Mouse (Mus musculus) forebrain, embryonic 13.5 days (tissue): ENCODE data around the gene Ptpn6. TPM values are rescaled to one million over a fixed set of nuclear protein-coding genes. Genes with fewer than 3 reads are reported as not detected.
A peak's percentile ranks its signal among the peaks of the same experiment; 100 is the strongest.

ENCODE experiments used
- ATAC-seq: fragments of 200-750 bp; cut with Nextera tagmentation; 2 replicates; pipeline ENCODE4 v1.8.0; 2017
- H3K27ac ChIP-seq: fragments of 300-500 bp; sonication (generic); 2 replicates; pipeline ENCODE4 v1.5.1; 2015; ENCODE audit warnings: inconsistent platforms, mild to moderate bottlenecking, moderate library complexity
- H3K27me3 ChIP-seq: fragments of 300-500 bp; sonication (generic); 2 replicates; pipeline ENCODE4 v1.6.1; 2015; ENCODE audit warnings: mild to moderate bottlenecking, inconsistent platforms
- H3K36me3 ChIP-seq: fragments of 300-500 bp; sonication (generic); 2 replicates; pipeline ENCODE4 v1.6.1; 2015; ENCODE audit warnings: mild to moderate bottlenecking, inconsistent platforms; ENCODE audit not compliant: poor library complexity, severe bottlenecking
- H3K4me1 ChIP-seq: fragments of 300-500 bp; sonication (generic); 2 replicates; pipeline ENCODE4 v1.6.1; 2015; ENCODE audit warnings: inconsistent platforms
- H3K4me2 ChIP-seq: fragments of 300-500 bp; sonication (generic); 2 replicates; pipeline ENCODE4 v1.6.1; 2015; ENCODE audit warnings: inconsistent platforms, mild to moderate bottlenecking, moderate library complexity
- H3K4me3 ChIP-seq: fragments of 300-500 bp; sonication (generic); 2 replicates; pipeline ENCODE4 v1.5.1; 2015; ENCODE audit warnings: mild to moderate bottlenecking, inconsistent platforms
- H3K9ac ChIP-seq: fragments of 300-500 bp; sonication (generic); 2 replicates; pipeline ENCODE4 v1.6.1; 2015; ENCODE audit warnings: mild to moderate bottlenecking, inconsistent platforms
- H3K9me3 ChIP-seq: fragments of 300-500 bp; sonication (generic); replicated peaks from 2 replicates; pipeline ENCODE4 v1.6.1; 2016; ENCODE audit warnings: inconsistent platforms
- WGBS: fragments of 180-500 bp; shearing (Covaris S2); methylation state at CpG from one replicate; pipeline ENCODE4 v1.1.7; 2015; 5-methylcytosine and 5-hydroxymethylcytosine counted together
- polyA plus RNA-seq: library from polyadenylated mRNA; unstranded; fragments of >200 nt; fragmentation: Nextera tagmentation; extraction: Ambion mirVana; gene quantifications from 2 replicates; pipeline ENCODE4 v1.2.1, GENCODE M21; 2015

The Ptpn6 gene
- polyA plus RNA-seq, 1 experiment from 2014 or later = 3.8 TPM

DNA sequence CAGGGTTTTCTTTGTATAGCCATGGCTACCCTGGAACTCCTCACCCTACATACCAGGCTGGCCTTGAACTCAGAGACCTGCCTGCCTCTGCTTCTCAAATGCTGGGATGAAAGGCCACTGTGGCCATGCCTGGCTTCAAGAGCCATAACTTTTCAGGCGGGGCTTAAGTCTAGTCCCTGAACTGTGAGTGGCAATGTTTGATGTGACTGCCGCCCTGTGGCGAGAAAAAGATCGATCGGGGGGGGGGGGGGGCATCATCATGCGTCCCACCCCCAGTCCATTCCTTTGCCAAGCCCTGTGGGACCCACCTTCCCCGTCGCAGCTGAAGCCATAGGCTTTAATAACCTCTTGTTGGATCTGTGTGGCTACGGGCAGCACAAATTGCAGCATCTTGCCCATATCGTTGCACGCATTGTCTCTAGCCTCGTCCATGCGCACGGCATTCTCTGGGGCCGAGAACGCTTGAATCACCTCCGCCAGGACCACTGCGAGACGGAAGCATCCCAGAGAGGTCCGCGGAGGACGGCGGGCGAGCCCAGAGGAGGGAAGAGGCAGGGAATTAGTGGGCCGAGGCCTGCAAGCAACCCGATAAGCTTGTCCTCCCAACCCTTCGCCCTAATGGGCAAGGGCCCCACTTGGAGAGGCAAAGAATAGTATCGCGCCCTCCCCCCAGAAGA is 1.8 kb upstream of the Ptpn6 start:
- Histone ChIP-seq H3K27ac (peak overlapping the region; percentile 100), H3K4me2 (peak overlapping the region; percentile 78), H3K4me3 (peak overlapping the region; percentile 67), H3K36me3 (peaks cover 38% of the 10 kb centered on the region), H3K4me1 (peaks cover 37% of the 10 kb centered on the region), H3K9ac (peak overlapping the region; percentile 95), H3K27me3 (no peaks in the 10 kb centered on the region), H3K9me3 (no peaks in the 10 kb centered on the region)
- under 1% methylated on average over 28 of the region's 29 CpGs for WGBS
- ATAC-seq = peak; percentile 29

DNA sequence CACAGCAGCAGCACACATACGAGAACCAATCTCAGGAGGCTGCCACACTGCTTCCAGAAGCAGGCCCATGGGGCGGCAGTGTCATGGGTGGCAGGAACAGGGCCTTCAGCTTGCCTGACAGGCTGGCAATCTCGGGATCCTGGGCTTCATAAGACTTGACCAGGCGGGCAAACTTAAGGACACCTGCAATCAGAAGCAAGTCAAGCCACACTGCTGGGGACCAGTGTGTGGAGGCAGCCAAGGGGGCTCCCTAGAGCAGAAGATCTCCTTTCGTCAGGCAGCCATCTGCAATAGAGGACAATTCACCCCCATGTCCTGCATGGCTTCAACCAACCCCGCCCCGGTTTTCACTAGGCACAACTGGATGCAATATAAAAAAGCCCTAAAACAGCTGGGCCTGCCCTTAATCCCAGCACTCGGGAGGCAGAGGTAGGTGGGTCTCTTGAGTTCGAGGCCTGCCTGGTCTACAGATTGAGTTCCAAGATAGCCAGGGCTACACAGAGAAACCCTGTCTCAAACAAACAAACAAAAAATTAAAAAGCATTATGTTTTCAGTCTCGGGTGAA is 800 bp upstream of the Ptpn6 start:
- WGBS = 87% methylated on average over 10 of the region's 10 CpGs
- Histone ChIP-seq H3K4me3 (0 out of 2 replicates have a peak overlapping the region, but pooled peaks have one; percentile 67), H3K27me3 (no peaks in the 10 kb centered on the region), H3K9ac (peak overlapping the region; percentile 45; the same call in 1 of the 2 replicates), H3K27ac (peak overlapping the region; percentile 100), H3K36me3 (peaks cover 29% of the 10 kb centered on the region), H3K4me2 (peak overlapping the region; percentile 78), H3K4me1 (peaks cover 34% of the 10 kb centered on the region), H3K9me3 (no peaks in the 10 kb centered on the region)
- ATAC-seq = no peak

DNA sequence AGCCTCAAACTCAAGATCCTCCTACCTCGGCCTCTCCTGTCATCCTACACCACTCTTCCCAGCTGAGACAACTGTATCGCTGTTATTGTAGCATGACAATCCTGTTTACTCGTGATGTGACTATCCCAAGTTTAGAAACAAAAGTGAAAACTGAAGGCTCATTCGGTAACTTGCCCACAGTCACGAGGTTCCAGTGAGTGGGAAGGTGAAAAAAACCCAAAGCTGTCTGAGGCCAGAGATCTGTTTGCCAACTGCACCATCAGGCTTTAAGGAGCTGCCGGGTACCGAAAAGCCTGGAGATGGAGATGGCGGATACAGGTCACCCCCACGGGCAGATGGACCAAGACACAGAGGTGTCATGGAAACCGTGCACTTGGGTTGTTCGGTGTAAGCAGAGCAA is 1.5 kb downstream of the Ptpn6 start:
- ATAC-seq = no peak
- no peak overlapping the region for H3K4me3 ChIP-seq
- H3K27me3 ChIP-seq = no peaks in the 10 kb centered on the region
- no peaks in the 10 kb centered on the region for H3K9me3 ChIP-seq
- H3K27ac ChIP-seq = no peak overlapping the region
- 92% methylated on average over 11 of the region's 11 CpGs for WGBS
- H3K36me3 ChIP-seq = 0 out of 2 replicates have a peak, but pooled peaks cover 9% of the 10 kb centered on the region
- no peak overlapping the region for H3K4me2 ChIP-seq
- H3K4me1 ChIP-seq = peaks cover 26% of the 10 kb centered on the region
- H3K9ac ChIP-seq = no peak overlapping the region

DNA sequence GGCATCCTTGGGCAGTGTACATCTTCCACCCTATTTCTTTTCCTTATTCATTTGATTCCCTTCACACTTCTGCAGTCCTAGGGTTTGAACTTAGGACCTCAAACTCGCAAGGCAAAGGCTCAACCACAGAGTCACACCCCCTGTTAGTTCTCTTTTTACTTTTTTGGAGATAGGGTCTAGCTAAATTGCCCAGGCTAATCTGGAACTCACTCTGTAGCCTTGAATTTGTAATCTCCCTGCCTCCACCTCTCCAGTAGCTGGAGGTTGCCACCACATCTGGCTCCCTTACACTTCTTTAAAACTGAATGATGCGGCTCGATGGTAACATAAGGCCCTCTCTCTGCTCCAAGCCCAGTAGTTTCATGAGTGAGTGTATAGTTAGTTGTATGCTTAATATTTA is 4.1 kb downstream of the Ptpn6 start:
- WGBS = 85% methylated on average over 3 of the region's 3 CpGs
- no peak for ATAC-seq

DNA sequence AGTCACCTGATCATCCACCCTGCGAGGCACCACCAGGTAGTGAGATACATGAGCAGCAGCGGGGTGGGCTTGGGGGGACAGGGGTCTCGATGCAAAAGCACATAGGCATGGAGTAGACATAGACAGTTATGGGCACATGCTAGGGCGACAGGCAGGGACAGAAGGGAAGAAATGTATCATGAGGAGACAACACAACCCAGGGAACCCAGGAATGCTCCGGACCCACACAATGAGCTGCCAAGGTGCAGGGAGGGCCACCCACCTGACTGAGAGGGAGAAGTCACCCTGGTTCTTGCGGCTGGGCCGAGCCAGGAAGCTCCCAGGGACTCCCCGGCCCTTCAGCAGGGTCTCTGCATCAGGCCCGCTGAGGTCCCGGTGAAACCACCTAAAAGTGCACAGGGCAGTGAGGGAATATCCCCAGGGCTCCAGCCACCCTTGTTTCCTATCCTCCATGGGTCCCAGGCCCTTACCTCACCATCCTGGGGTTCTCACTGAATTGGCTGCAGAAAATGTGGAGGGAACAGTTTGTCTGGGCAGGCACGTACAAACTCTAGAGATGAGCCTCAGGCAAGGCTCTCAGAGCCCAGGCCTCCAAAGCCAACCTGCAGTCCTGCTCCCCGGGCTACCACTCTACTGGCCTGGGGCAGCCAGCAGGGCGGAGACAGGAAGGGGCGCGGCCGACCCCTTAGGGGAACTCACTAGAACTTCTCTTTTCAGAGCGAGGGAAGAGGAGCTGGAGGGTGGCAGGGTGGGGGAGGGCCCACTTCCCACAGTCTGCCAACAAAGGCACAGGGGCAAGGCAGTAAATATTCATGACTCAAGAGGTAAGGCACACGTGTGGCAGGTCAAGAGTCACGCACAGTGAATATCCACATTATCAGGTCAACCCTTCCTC is 5.8 kb downstream of the Ptpn6 start:
- no peaks in the 10 kb centered on the region for H3K9me3 ChIP-seq
- WGBS = 56% methylated on average over 19 of the region's 19 CpGs
- no peak overlapping the region for H3K9ac ChIP-seq
- no peak for ATAC-seq
- H3K4me1 ChIP-seq = no peaks in the 10 kb centered on the region
- H3K27me3 ChIP-seq = no peaks in the 10 kb centered on the region
- H3K36me3 ChIP-seq = no peaks in the 10 kb centered on the region
- H3K4me2 ChIP-seq = no peak overlapping the region
- H3K4me3 ChIP-seq = no peak overlapping the region
- no peak overlapping the region for H3K27ac ChIP-seq

More for the DNA sequence above, 4.1 kb downstream of the Ptpn6 start:
- Histone ChIP-seq H3K27me3 (no peaks in the 10 kb centered on the region), H3K4me1 (peaks cover 13% of the 10 kb centered on the region), H3K4me3 (no peak overlapping the region), H3K36me3 (0 out of 2 replicates have a peak, but pooled peaks cover 9% of the 10 kb centered on the region), H3K27ac (no peak overlapping the region), H3K9ac (no peak overlapping the region), H3K9me3 (no peaks in the 10 kb centered on the region), H3K4me2 (no peak overlapping the region)

DNA sequence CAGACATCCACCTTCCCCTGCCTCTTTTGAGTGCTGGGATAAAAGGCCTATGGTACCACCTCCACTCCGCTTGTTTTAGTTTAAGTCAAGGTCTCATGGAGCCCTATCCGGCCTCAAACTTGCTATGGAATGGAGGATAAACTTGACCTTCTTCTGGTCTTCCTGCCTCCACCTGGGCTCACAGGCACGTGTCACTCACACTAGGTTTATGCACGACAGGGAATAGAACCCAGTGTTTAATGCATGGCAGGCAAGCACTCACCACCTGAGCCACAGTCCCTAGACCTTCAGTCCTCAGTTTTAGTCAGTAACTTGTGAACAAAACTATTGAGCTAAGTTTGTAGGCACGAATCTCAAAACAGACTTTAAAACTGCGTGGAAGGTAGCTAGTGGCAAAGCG is 7.5 kb downstream of the Ptpn6 start:
- WGBS = 90% methylated on average over 7 of the region's 7 CpGs
- H3K4me2 ChIP-seq = no peak overlapping the region
- H3K9me3 ChIP-seq = no peaks in the 10 kb centered on the region
- H3K4me3 ChIP-seq = no peak overlapping the region
- H3K4me1 ChIP-seq = no peaks in the 10 kb centered on the region
- ATAC-seq = no peak
- no peak overlapping the region for H3K9ac ChIP-seq
- no peak overlapping the region for H3K27ac ChIP-seq
- no peaks in the 10 kb centered on the region for H3K27me3 ChIP-seq
- no peaks in the 10 kb centered on the region for H3K36me3 ChIP-seq

DNA sequence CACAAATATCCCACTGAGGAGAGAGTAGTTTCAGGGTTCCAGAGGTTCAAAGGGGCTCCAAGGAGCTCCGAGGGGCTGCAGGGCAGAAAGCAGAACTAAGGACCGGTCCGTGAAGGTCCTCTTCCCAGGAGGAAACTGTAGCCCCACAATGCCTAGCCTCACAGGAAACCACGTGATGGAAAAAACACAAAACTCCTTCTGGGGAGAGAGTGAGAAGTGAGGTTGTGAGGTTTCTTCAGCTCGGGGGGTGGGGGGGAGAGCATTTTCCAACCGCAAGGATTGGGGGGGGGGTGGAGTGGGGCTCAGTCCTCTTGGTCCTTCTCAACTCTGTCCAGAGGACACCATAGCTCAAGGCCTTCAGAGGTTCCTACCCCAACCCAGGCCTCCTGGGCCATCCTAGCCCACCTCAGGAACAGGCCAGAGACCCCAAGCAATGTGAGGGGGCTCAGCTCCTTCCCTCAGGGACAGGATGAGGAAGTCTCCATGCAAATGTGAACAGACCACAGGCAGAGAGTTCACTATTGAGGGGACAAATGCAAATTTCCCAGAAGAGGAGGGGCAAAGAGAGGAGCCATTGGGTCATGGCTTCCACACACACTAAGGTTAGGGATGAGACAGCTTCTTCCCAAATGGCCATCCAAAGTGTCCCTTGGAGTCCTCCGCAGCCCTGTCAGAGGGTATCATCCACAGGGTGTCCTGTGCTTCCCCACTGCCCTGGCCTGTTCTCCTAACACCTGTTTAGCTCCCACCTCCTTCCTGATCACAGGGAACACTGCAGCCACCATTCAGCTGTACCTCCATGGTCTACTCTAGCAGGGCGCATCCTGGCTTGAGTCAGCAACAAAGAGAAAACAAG is 8.4 kb downstream of the Ptpn6 start:
- no peaks in the 10 kb centered on the region for H3K36me3 ChIP-seq
- no peaks in the 10 kb centered on the region for H3K27me3 ChIP-seq
- WGBS = 89% methylated on average over 7 of the region's 8 CpGs
- ATAC-seq = no peak
- H3K4me3 ChIP-seq = no peak overlapping the region
- H3K9me3 ChIP-seq = no peaks in the 10 kb centered on the region
- no peak overlapping the region for H3K9ac ChIP-seq
- no peak overlapping the region for H3K27ac ChIP-seq
- no peaks in the 10 kb centered on the region for H3K4me1 ChIP-seq
- H3K4me2 ChIP-seq = no peak overlapping the region

DNA sequence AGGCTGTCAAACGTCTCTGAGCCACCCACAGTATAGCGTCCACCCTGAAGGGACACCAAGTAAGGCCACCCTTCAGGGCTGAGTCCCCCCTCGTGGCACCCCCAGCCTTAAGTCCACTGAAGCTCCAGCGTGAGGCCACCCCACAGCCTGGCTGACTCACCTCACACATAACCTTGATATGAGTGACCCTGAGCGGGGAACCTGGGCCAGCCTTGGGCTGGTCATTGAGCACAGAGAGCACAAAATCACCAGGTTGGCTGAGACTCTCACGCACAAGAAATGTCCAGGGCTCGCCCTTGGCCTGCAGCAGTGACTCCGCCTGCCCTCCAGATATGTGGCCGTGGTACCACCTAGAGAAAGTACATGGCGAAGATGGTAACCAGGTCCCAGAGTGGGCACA is 9.9 kb downstream of the Ptpn6 start:
- ATAC-seq = no peak
- H3K27ac ChIP-seq = no peak overlapping the region
- H3K4me1 ChIP-seq = no peaks in the 10 kb centered on the region

DNA sequence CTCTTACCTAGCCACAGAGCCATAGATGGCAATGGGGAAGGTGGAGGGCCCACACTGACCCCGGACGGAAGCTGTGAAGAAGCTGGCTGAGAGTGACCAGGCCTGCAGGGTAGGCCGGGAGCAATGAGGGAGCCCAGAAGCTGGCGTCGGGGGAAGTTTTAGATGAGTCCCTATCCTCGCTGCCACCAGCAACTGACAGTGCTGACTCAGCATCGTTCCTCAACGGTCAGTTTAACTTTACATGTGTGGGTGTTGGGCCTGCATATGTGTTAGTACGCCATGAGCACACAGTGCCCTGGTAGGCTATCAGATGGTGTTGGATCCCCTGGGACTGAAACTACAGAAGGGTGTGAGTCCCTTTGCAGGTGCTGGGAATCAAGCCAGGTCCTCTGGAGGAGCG is 14.0 kb downstream of the Ptpn6 start:
- Histone ChIP-seq H3K36me3 (no peaks in the 10 kb centered on the region), H3K9me3 (no peaks in the 10 kb centered on the region), H3K4me1 (no peaks in the 10 kb centered on the region), H3K4me3 (no peak overlapping the region), H3K9ac (no peak overlapping the region), H3K27me3 (no peaks in the 10 kb centered on the region), H3K4me2 (no peak overlapping the region), H3K27ac (no peak overlapping the region)
- ATAC-seq = no peak
- 89% methylated on average over 10 of the region's 10 CpGs for WGBS

More for the DNA sequence above, 9.9 kb downstream of the Ptpn6 start:
- no peaks in the 10 kb centered on the region for H3K27me3 ChIP-seq
- no peak overlapping the region for H3K4me2 ChIP-seq
- 90% methylated on average over 10 of the region's 10 CpGs for WGBS
- no peak overlapping the region for H3K9ac ChIP-seq
- no peak overlapping the region for H3K4me3 ChIP-seq
- no peaks in the 10 kb centered on the region for H3K9me3 ChIP-seq
- no peaks in the 10 kb centered on the region for H3K36me3 ChIP-seq

DNA sequence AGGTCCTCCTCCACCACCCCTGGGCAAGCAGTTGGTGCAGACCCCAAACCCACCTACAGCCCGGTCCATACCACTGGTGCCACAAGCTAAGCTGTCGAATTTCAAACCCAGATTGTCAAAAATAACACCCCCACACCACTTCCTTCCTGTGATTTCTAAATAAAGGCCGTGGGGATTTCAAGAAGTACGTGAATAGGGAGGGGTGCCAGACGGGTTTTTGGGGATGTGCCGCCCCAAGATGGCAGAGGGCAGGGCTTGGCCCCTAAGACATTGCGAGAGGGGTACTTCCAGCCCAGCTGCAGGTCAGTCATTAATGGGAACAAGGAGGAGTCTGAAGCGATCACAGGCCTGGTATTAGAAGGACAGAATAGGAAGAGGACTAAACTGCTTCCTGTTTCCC is 15.0 kb downstream of the Ptpn6 start:
- H3K9me3 ChIP-seq = no peaks in the 10 kb centered on the region
- no peak for ATAC-seq
- no peaks in the 10 kb centered on the region for H3K36me3 ChIP-seq
- no peak overlapping the region for H3K9ac ChIP-seq
- H3K27ac ChIP-seq = no peak overlapping the region
- 83% methylated on average over 8 of the region's 8 CpGs for WGBS
- no peaks in the 10 kb centered on the region for H3K27me3 ChIP-seq
- no peak overlapping the region for H3K4me2 ChIP-seq
- H3K4me3 ChIP-seq = no peak overlapping the region
- no peaks in the 10 kb centered on the region for H3K4me1 ChIP-seq

DNA sequence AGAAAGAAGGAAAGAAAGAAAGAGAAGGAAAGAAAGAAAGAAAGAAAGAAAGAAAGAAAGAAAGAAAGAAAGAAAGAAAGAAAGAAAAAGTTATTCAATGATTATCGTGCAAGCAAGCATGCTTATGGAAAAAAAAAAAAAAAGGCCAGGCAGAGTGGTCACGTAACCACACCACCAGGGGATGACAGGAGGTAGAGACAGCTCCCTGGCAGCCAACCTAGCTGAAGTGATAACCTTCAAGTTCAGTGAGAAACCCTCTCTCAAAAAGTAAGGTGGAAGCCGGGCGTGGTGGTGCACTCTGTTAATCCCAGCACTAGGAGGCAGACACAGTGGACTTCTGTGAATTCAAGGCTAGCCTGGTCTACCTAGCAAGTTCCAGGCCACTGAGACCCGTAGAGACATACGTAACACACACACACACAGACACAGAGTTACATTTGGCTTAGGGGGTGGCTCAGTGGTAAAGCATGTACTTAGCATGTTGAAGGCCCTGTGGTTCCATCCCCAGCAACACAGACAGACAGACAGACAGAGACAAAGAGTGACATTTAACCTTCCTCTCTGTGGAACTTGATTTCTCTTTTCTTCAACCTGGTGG is 15.5 kb downstream of the Ptpn6 start:
- no peak for ATAC-seq
- no peaks in the 10 kb centered on the region for H3K27me3 ChIP-seq
- no peaks in the 10 kb centered on the region for H3K4me1 ChIP-seq
- H3K4me2 ChIP-seq = no peak overlapping the region
- no peaks in the 10 kb centered on the region for H3K9me3 ChIP-seq
- WGBS = 76% methylated on average over 6 of the region's 6 CpGs
- no peak overlapping the region for H3K9ac ChIP-seq
- H3K27ac ChIP-seq = no peak overlapping the region
- no peak overlapping the region for H3K4me3 ChIP-seq
- H3K36me3 ChIP-seq = peaks cover under 1% of the 10 kb centered on the region; the same call in 1 of the 2 replicates
